Mouse (Mus musculus) kidney, adult 2 months (tissue): ENCODE data around the gene Tex264. TPM values are rescaled to one million over a fixed set of nuclear protein-coding genes. Genes with fewer than 3 reads are reported as not detected.

Source experiments
- DNase-seq: peaks from one replicate; pipeline ENCODE4 v3.0.0; 2021
- H3K27ac ChIP-seq: fragments of 200-500 bp; 2 replicates; pipeline ENCODE4 v1.5.1; 2012; ENCODE audit warnings: low read depth, low read length, control low read depth, inconsistent platforms; ENCODE audit not compliant: insufficient read depth
- H3K27me3 ChIP-seq: fragments of 200-500 bp; replicated peaks from 2 replicates; pipeline ENCODE4 v1.6.1; 2012; ENCODE audit warnings: mild to moderate bottlenecking, moderate library complexity, low read length, inconsistent platforms; ENCODE audit not compliant: control insufficient read depth, insufficient read depth
- H3K36me3 ChIP-seq: fragments of 200-500 bp; 2 replicates; pipeline ENCODE4 v1.6.1; 2012; ENCODE audit warnings: mild to moderate bottlenecking, moderate library complexity, low read length, inconsistent platforms; ENCODE audit not compliant: control insufficient read depth, insufficient read depth
- H3K4me1 ChIP-seq: fragments of 200-500 bp; 2 replicates; pipeline ENCODE4 v1.6.1; 2011; ENCODE audit warnings: low read length; ENCODE audit not compliant: control insufficient read depth, insufficient read depth
- H3K4me3 ChIP-seq: fragments of 200-500 bp; 2 replicates; pipeline ENCODE4 v1.5.1; 2011; ENCODE audit warnings: mild to moderate bottlenecking, low read depth, low read length, control low read depth; ENCODE audit not compliant: insufficient read depth
- CTCF ChIP-seq: fragments of 200-500 bp; conservative IDR thresholded peaks from 2 replicates; pipeline ENCODE4 v1.5.1; 2011; ENCODE audit warnings: low read depth, mild to moderate bottlenecking, control low read depth, low read length, moderate library complexity, mixed read lengths; ENCODE audit not compliant: insufficient read depth, insufficient read length
- POLR2A ChIP-seq: fragments of 200-500 bp; IDR thresholded peaks from one replicate; pipeline ENCODE4 v1.6.1; 2011; ENCODE audit warnings: low read depth, low read length, control low read depth
- WGBS: fragments of 180-500 bp; shearing (Covaris S2); methylation state at CpG from one replicate; pipeline ENCODE4 v1.1.7; 2018; 5-methylcytosine and 5-hydroxymethylcytosine counted together
- polyA plus RNA-seq: library from polyadenylated mRNA; depleted of rRNA; stranded (reverse); fragments of >200 nt; gene quantifications from 2 replicates; pipeline ENCODE4 v1.2.3, GENCODE M21; 2012; rRNA removed

Tex264 gene
- polyA plus RNA-seq, 1 experiment, result 219 TPM

GRCm38 (mm10) chr9:106617496-106617895 is 68.2 kb downstream of the Tex264 start:
- Histone ChIP-seq H3K4me3 (no peak overlapping the region), H3K27ac (no peak overlapping the region), H3K36me3 (no peaks in the 10 kb centered on the region), H3K27me3 (no peaks in the 10 kb centered on the region), H3K4me1 (no peaks in the 10 kb centered on the region)
- DNase-seq, result no peak
- TF ChIP-seq CTCF, result no peak
- TF ChIP-seq POLR2A, result no peak
- 87% methylated on average over 3 of the region's 3 CpGs for WGBS

GRCm38 (mm10) chr9:106616306-106616705 is 69.4 kb downstream of the Tex264 start:
- no peaks in the 10 kb centered on the region for H3K27me3 ChIP-seq
- no peaks in the 10 kb centered on the region for H3K36me3 ChIP-seq
- no peak for DNase-seq
- WGBS, result 62% methylated on average over 9 of the region's 9 CpGs
- TF ChIP-seq POLR2A, result no peak
- H3K4me3 ChIP-seq, result no peak overlapping the region
- no peak overlapping the region for H3K27ac ChIP-seq
- no peaks in the 10 kb centered on the region for H3K4me1 ChIP-seq

DNA sequence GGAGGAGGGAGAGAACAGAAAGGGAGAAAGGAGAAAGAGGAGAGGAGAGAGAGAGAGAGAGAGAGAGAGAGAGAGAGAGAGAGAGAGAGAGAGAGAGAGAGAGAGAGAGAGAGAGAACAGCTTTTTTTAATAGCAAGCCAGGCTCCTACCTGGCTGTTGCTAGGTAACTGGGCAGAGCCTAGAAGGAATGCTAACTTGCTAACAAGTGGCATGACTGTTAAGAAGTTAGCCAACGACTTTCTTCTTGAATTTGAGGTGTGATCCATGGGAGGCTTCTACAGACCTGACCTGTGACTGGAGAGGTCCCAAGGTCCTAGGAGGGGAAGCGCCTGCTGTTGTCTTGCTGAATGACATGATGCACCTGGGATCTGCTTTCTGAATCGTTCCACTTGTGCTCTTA is 71.1 kb downstream of the Tex264 start:
- no peak for DNase-seq
- WGBS, result 21% methylated on average over 3 of the region's 3 CpGs
- TF ChIP-seq CTCF (no peak), POLR2A (no peak)
- no peak overlapping the region for H3K27ac ChIP-seq
- no peaks in the 10 kb centered on the region for H3K36me3 ChIP-seq
- H3K27me3 ChIP-seq, result no peaks in the 10 kb centered on the region
- H3K4me1 ChIP-seq, result no peaks in the 10 kb centered on the region
- H3K4me3 ChIP-seq, result no peak overlapping the region

GRCm38 (mm10) chr9:106613951-106614350 is 71.8 kb downstream of the Tex264 start:
- no peak overlapping the region for H3K27ac ChIP-seq
- H3K36me3 ChIP-seq, result no peaks in the 10 kb centered on the region
- H3K4me3 ChIP-seq, result no peak overlapping the region
- DNase-seq, result no peak
- H3K27me3 ChIP-seq, result no peaks in the 10 kb centered on the region
- WGBS, result 61% methylated on average over 2 of the region's 2 CpGs
- no peaks in the 10 kb centered on the region for H3K4me1 ChIP-seq
- TF ChIP-seq POLR2A (no peak), CTCF (no peak)

- Histone ChIP-seq H3K27me3 (no peaks in the 10 kb centered on the region), H3K36me3 (no peaks in the 10 kb centered on the region), H3K27ac (no peak overlapping the region), H3K4me1 (no peaks in the 10 kb centered on the region), H3K4me3 (no peak overlapping the region)
- DNase-seq, result no peak
- 85% methylated on average over 4 of the region's 4 CpGs for WGBS
- TF ChIP-seq POLR2A (no peak), CTCF (no peak)
Measured at GRCm38 (mm10) chr9:106610727-106611126, 75.0 kb downstream of the Tex264 start.

Other genes with a start within 250 kb of the Tex264 start
- 141 and 154 TPM in 2 replicates for gene Acy1, start 247.6 kb downstream of the Tex264 start, polyA plus RNA-seq
- gene Abhd14b, start 238.5 kb downstream of the Tex264 start, polyA plus RNA-seq, result 470 and 526 TPM in 2 replicates
- gene Abhd14a, start 238.2 kb downstream of the Tex264 start, polyA plus RNA-seq, result 137 and 146 TPM in 2 replicates
- 90.3 and 115 TPM in 2 replicates for gene Pcbp4, start 232.6 kb downstream of the Tex264 start, polyA plus RNA-seq
- 0.07 TPM in 1 of 2 replicates, not detected in the other for gene Gpr62, start 220.0 kb downstream of the Tex264 start, polyA plus RNA-seq
- 17.5 and 20.7 TPM in 2 replicates for gene Rrp9, start 210.0 kb downstream of the Tex264 start, polyA plus RNA-seq
- gene Parp3, start 209.0 kb downstream of the Tex264 start, polyA plus RNA-seq, result 25.8 and 31.9 TPM in 2 replicates
- not detected in 2 replicates for gene Iqcf1, start 186.0 kb downstream of the Tex264 start, polyA plus RNA-seq
- gene Iqcf5, start 171.4 kb downstream of the Tex264 start, polyA plus RNA-seq, result 0.39 TPM in 1 of 2 replicates, not detected in the other
- 0.06 and 0.11 TPM in 2 replicates for gene Iqcf3, start 124.3 kb downstream of the Tex264 start, polyA plus RNA-seq
- gene Iqcf4, start 114.9 kb downstream of the Tex264 start, polyA plus RNA-seq, result 0.22 TPM in 1 of 2 replicates, not detected in the other
- gene Iqcf6, start 59.3 kb downstream of the Tex264 start, polyA plus RNA-seq, result not detected in 2 replicates
- not detected in 2 replicates for gene Grm2, start 29.8 kb downstream of the Tex264 start, polyA plus RNA-seq
- 17.6 and 18.6 TPM in 2 replicates for gene Rad54l2, start 103.3 kb upstream of the Tex264 start, polyA plus RNA-seq
- 12.4 and 14.7 TPM in 2 replicates for gene Dcaf1, start 135.9 kb upstream of the Tex264 start, polyA plus RNA-seq
- 6.6 and 6.8 TPM in 2 replicates for gene Rbm15b, start 201.5 kb upstream of the Tex264 start, polyA plus RNA-seq
- 12.6 and 25.5 TPM in 2 replicates for gene Manf, start 206.1 kb upstream of the Tex264 start, polyA plus RNA-seq